Mouse (Mus musculus): Measurements from ENCODE around the gene Slc35f2. TPM values are rescaled to one million over a fixed set of nuclear protein-coding genes. Genes with fewer than 3 reads are reported as not detected.

Gene Slc35f2
- polyA plus RNA-seq, 1 experiment from 2014 or later = 3.8 TPM

- no peak overlapping the region for H3K9ac ChIP-seq
- no peaks in the 10 kb centered on the region for H3K36me3 ChIP-seq (replicated peaks)
- no peaks in the 10 kb centered on the region for H3K9me3 ChIP-seq
- no peaks in the 10 kb centered on the region for H3K4me1 ChIP-seq
- no peak overlapping the region for H3K4me3 ChIP-seq (replicated peaks)
- no peak overlapping the region for H3K27ac ChIP-seq
- no peak overlapping the region for H3K4me2 ChIP-seq
- no peaks in the 10 kb centered on the region for H3K27me3 ChIP-seq
- ATAC-seq (ENCODE audit: low FRiP score) = no peak
- 90% methylated on average over 3 of the region's 3 CpGs for WGBS
Measured at GRCm38 (mm10) chr9:53835039-53835438, 63.7 kb downstream of the Slc35f2 start.

DNA sequence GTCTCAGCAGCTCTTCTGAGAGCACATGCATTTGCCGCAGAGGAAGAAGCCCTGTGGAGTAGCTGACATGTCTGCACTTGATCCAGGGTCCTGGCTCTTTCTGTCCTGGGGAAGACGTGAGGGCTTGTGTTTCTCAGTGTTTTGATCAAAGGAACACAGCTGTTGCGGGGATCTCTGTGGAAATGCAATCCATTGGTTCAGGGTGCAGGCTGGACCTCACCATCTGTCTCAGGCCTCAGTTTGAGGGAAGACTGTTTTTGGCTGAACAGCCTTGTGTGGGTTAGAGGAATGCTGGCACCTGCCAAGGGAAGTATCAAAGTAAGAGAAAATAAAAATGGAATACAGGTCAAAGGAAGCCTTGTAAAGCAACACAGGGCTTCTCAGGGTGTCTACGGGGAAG is 64.6 kb downstream of the Slc35f2 start:
- Histone ChIP-seq H3K4me1 (no peaks in the 10 kb centered on the region), H3K27me3 (no peaks in the 10 kb centered on the region), H3K27ac (no peak overlapping the region), H3K36me3 (replicated peaks) (no peaks in the 10 kb centered on the region), H3K4me3 (replicated peaks) (no peak overlapping the region), H3K9ac (no peak overlapping the region), H3K4me2 (no peak overlapping the region), H3K9me3 (no peaks in the 10 kb centered on the region)
- no peak for ATAC-seq (ENCODE audit: low FRiP score)
- WGBS = 75% methylated on average over 4 of the region's 4 CpGs

DNA sequence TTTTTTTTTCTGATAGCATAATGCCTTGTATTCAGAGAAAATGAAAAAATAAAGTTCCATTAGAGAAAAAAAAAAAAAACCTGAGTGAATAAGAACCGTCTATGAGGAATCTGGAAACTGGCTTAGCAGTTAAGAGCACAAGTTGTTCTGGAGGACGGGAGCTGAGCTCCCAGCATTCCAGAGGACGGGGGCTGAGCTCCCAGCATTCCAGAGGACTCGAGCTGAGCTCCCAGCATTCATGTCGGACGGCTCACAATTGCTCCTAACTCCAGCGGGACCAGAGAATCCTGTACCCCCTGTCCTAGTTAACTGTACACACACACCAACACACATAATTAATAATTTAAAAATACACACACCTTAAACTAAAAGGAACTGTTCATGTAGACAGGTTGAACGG is 67.5 kb downstream of the Slc35f2 start:
- Histone ChIP-seq H3K4me2 (no peak overlapping the region), H3K27me3 (no peaks in the 10 kb centered on the region), H3K36me3 (replicated peaks) (no peaks in the 10 kb centered on the region), H3K9me3 (no peaks in the 10 kb centered on the region), H3K27ac (no peak overlapping the region), H3K9ac (no peak overlapping the region), H3K4me3 (replicated peaks) (no peak overlapping the region), H3K4me1 (no peaks in the 10 kb centered on the region)
- no peak for ATAC-seq (ENCODE audit: low FRiP score)
- WGBS = 86% methylated on average over 8 of the region's 8 CpGs

DNA sequence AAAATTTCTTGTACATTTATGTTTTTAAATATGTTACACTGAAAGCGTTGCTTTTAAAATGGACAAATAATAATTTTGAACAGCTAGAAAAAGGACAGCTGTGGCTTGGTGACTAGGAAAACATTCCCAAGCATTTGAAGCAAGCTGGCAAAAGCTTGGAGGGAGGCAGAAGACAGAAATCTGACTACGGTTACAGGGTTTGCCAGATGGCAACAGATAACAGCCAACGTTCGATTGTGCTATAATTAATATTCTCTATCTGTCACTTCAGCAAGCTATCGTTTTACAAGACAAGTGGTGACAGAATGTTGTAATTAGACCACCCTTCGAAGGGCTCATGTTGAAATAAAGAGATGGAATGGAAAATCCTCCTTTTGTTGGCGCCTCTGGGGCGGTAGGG is 77.2 kb downstream of the Slc35f2 start:
- Histone ChIP-seq H3K9ac (no peak overlapping the region), H3K4me2 (no peak overlapping the region), H3K36me3 (replicated peaks) (no peaks in the 10 kb centered on the region), H3K4me1 (no peaks in the 10 kb centered on the region), H3K27ac (no peak overlapping the region), H3K27me3 (no peaks in the 10 kb centered on the region), H3K4me3 (replicated peaks) (no peak overlapping the region), H3K9me3 (no peaks in the 10 kb centered on the region)
- ATAC-seq (ENCODE audit: low FRiP score) = no peak
- 76% methylated on average over 8 of the region's 8 CpGs for WGBS

DNA sequence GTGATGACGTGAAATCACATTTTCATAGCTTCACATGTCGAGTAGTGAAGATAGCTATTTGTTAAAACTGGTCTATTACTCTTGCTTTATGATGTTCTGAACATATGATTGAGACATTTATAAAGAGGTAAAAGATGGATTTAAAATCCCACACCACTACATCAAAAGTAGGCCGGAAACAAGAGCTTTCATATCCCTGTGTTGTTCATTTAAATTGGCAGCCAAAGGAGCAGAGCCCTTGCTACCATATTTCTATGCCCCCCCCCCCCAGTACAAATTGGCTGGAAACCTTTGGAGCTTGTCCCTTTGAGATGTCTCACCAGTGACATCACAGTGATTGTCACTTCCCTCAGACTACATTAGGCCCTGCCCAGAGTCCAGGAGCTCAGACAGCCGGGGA is 78.5 kb downstream of the Slc35f2 start, which contains the start of gene Sln:
Gene Sln, plus strand, starts transcription at position 301 of the 400 bp plus-strand sequence.
- no peaks in the 10 kb centered on the region for H3K4me1 ChIP-seq
- no peak within 1 kb of the TSS for H3K27ac ChIP-seq
- H3K4me3 ChIP-seq (replicated peaks) = no peak within 1 kb of the TSS
- H3K36me3 ChIP-seq (replicated peaks) = no peaks in the 10 kb centered on the region
- H3K27me3 ChIP-seq = no peaks in the 10 kb centered on the region
- no peaks in the 10 kb centered on the region for H3K9me3 ChIP-seq
- ATAC-seq (ENCODE audit: low FRiP score) = no peak
- no peak within 1 kb of the TSS for H3K9ac ChIP-seq
- no peak within 1 kb of the TSS for H3K4me2 ChIP-seq
- WGBS = 89% methylated on average over 4 of the region's 4 CpGs

- no peak overlapping the region for H3K4me3 ChIP-seq (replicated peaks)
- no peaks in the 10 kb centered on the region for H3K36me3 ChIP-seq (replicated peaks)
- 93% methylated on average over 4 of the region's 4 CpGs for WGBS
- no peak overlapping the region for H3K4me2 ChIP-seq
- H3K27ac ChIP-seq = no peak overlapping the region
- no peaks in the 10 kb centered on the region for H3K27me3 ChIP-seq
- H3K9ac ChIP-seq = no peak overlapping the region
- no peaks in the 10 kb centered on the region for H3K9me3 ChIP-seq
- no peaks in the 10 kb centered on the region for H3K4me1 ChIP-seq
- ATAC-seq (ENCODE audit: low FRiP score) = no peak
Measured at GRCm38 (mm10) chr9:53852158-53852557, 80.8 kb downstream of the Slc35f2 start.

DNA sequence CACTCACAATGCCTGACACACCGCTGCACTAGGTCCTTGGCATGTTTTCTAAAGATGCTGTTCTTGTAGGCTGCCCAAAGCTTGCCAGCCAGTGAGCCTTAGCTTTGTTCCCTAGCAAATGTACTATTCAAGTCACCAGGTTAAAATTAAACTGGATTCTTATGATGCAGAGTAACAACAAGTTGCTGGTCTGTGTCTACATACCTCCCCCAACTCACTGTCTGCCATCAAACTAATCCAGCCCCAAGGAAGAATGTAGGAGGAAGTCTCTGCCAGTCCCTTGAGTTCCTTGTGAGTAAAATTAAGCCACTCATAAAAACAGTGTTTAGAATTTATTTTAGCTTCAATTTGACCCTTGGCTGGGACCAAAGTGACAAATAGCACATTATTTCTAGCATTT is 82.3 kb downstream of the Slc35f2 start:
- WGBS = 52% methylated on average over 1 of the region's 1 CpGs
- Histone ChIP-seq H3K27me3 (no peaks in the 10 kb centered on the region), H3K9me3 (no peaks in the 10 kb centered on the region), H3K4me2 (no peak overlapping the region), H3K27ac (no peak overlapping the region), H3K4me3 (replicated peaks) (no peak overlapping the region), H3K9ac (no peak overlapping the region), H3K36me3 (replicated peaks) (no peaks in the 10 kb centered on the region), H3K4me1 (no peaks in the 10 kb centered on the region)
- no peak for ATAC-seq (ENCODE audit: low FRiP score)

DNA sequence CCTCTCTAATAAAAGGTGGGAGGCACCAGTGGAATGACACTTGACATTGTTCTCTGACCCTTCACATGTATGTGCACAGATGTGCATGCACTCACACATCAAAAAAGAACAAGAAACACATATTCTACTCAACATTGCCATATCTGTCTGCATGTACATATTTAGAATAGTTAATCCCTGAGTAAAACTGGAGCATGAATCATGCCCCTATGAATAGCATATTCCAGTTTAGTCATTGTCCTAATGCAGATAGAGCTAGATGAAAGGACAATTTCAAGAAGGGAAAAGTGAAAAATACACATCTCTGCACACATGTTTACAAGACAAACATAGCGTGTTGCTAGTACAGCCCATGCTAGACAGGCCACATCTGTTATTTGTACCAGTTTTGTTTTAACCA is 83.2 kb downstream of the Slc35f2 start:
- H3K4me2 ChIP-seq = no peak overlapping the region
- H3K4me1 ChIP-seq = no peaks in the 10 kb centered on the region
- 89% methylated on average over 1 of the region's 1 CpGs for WGBS
- no peaks in the 10 kb centered on the region for H3K36me3 ChIP-seq (replicated peaks)
- no peak overlapping the region for H3K9ac ChIP-seq
- no peak overlapping the region for H3K4me3 ChIP-seq (replicated peaks)
- H3K9me3 ChIP-seq = no peaks in the 10 kb centered on the region
- no peak overlapping the region for H3K27ac ChIP-seq
- no peak for ATAC-seq (ENCODE audit: low FRiP score)
- H3K27me3 ChIP-seq = no peaks in the 10 kb centered on the region

GRCm38 (mm10) chr9:53857864-53858263 is 86.5 kb downstream of the Slc35f2 start:
- 81% methylated on average over 5 of the region's 5 CpGs for WGBS
- no peak overlapping the region for H3K27ac ChIP-seq
- H3K4me2 ChIP-seq = no peak overlapping the region
- no peak overlapping the region for H3K9ac ChIP-seq
- H3K9me3 ChIP-seq = no peaks in the 10 kb centered on the region
- H3K4me1 ChIP-seq = no peaks in the 10 kb centered on the region
- ATAC-seq (ENCODE audit: low FRiP score) = no peak
- H3K36me3 ChIP-seq (replicated peaks) = no peaks in the 10 kb centered on the region
- no peak overlapping the region for H3K4me3 ChIP-seq (replicated peaks)
- H3K27me3 ChIP-seq = no peaks in the 10 kb centered on the region

Other genes with a start within 250 kb of the Slc35f2 start
- gene Atm, start 234.8 kb upstream of the Slc35f2 start, polyA plus RNA-seq (2016; fragmentation: Nextera tagmentation; extraction: Ambion mirVana) = 21.7 and 22.8 TPM in 2 replicates
- 20.5 and 21.0 TPM in 2 replicates for gene Npat, start 234.5 kb upstream of the Slc35f2 start, polyA plus RNA-seq (2016; fragmentation: Nextera tagmentation; extraction: Ambion mirVana)
- gene Acat1, start 161.2 kb upstream of the Slc35f2 start, polyA plus RNA-seq (2016; fragmentation: Nextera tagmentation; extraction: Ambion mirVana) = 79.0 and 86.2 TPM in 2 replicates
- gene Cul5, start 101.5 kb upstream of the Slc35f2 start, polyA plus RNA-seq (2016; fragmentation: Nextera tagmentation; extraction: Ambion mirVana) = 48.4 and 48.6 TPM in 2 replicates
- gene Rab39, start 65.3 kb upstream of the Slc35f2 start, polyA plus RNA-seq (2016; fragmentation: Nextera tagmentation; extraction: Ambion mirVana) = 3.6 and 4.1 TPM in 2 replicates
- gene Sln, start 78.6 kb downstream of the Slc35f2 start, polyA plus RNA-seq (2016; fragmentation: Nextera tagmentation; extraction: Ambion mirVana) = 0.42 TPM in 1 of 2 replicates, not detected in the other
- 4.6 and 5.9 TPM in 2 replicates for gene Elmod1, start 203.8 kb downstream of the Slc35f2 start, polyA plus RNA-seq (2016; fragmentation: Nextera tagmentation; extraction: Ambion mirVana)

Data from forebrain, embryonic 12.5 days (tissue).